Mouse (Mus musculus) limb, embryonic 14.5 days (tissue): ENCODE results near the gene Dbnl. TPM values are rescaled to one million over a fixed set of nuclear protein-coding genes. Genes with fewer than 3 reads are reported as not detected.
"Not testable (repeated sequence)": the region's sequence is repeated elsewhere in the genome, so short reads cannot be mapped to it uniquely, and the experiment has no call there.

ENCODE experiments used
- ATAC-seq: fragments of 200-750 bp; cut with Nextera tagmentation; 2 replicates; pipeline ENCODE4 v1.8.0; 2017; ENCODE audit warnings: low read depth, moderate number of reproducible peaks, moderate TSS enrichment; ENCODE audit not compliant: low FRiP score
- DNase-seq: peaks from one replicate; pipeline ENCODE4 v3.0.0-alpha.2; 2015; ENCODE audit warnings: low spot score
- H3K27ac ChIP-seq: fragments of 300-500 bp; sonication (generic); replicated peaks from 2 replicates; pipeline ENCODE4 v1.5.1; 2014; ENCODE audit warnings: low read depth, mild to moderate bottlenecking, low read length, moderate library complexity, mixed read lengths
- H3K27me3 ChIP-seq: fragments of 300-500 bp; sonication (generic); 2 replicates; pipeline ENCODE4 v1.6.1; 2014; ENCODE audit warnings: low read length, mixed read lengths; ENCODE audit not compliant: control insufficient read depth, insufficient read depth
- H3K36me3 ChIP-seq: fragments of 300-500 bp; sonication (generic); 2 replicates; pipeline ENCODE4 v1.6.1; 2014; ENCODE audit warnings: mild to moderate bottlenecking, low read length, moderate library complexity, mixed read lengths; ENCODE audit not compliant: control insufficient read depth, insufficient read depth
- H3K4me1 ChIP-seq: fragments of 300-500 bp; sonication (generic); 2 replicates; pipeline ENCODE4 v1.6.1; 2014; ENCODE audit warnings: antibody characterized with exemption, low read length, mixed read lengths; ENCODE audit not compliant: control insufficient read depth, insufficient read depth
- H3K4me2 ChIP-seq: fragments of 300-500 bp; sonication (generic); replicated peaks from 2 replicates; pipeline ENCODE4 v1.6.1; 2014; ENCODE audit warnings: low read depth, mild to moderate bottlenecking, low read length, moderate library complexity; ENCODE audit not compliant: severe bottlenecking
- H3K4me3 ChIP-seq: fragments of 300-500 bp; sonication (generic); replicated peaks from 2 replicates; pipeline ENCODE4 v1.5.1; 2014; ENCODE audit warnings: low read length
- H3K9ac ChIP-seq: fragments of 300-500 bp; sonication (generic); 2 replicates; pipeline ENCODE4 v1.6.1; 2014; ENCODE audit warnings: mild to moderate bottlenecking, low read depth, low read length, moderate library complexity; ENCODE audit not compliant: severe bottlenecking
- H3K9me3 ChIP-seq: fragments of 300-500 bp; sonication (generic); 2 replicates; pipeline ENCODE4 v1.6.1; 2016; ENCODE audit warnings: low read length; ENCODE audit not compliant: control insufficient read depth
- POLR2A ChIP-seq: fragments of 200-500 bp; IDR thresholded peaks from 2 replicates; pipeline ENCODE4 v1.8.0; 2012; ENCODE audit warnings: inconsistent platforms, mild to moderate bottlenecking, moderate library complexity, borderline replicate concordance; ENCODE audit not compliant: insufficient read depth, insufficient read length; ENCODE audit errors: extremely low read depth
- WGBS: fragments of 180-500 bp; shearing (Covaris S2); extraction: QIAGEN DNeasy Blood & Tissue Kit; methylation state at CpG from one replicate; pipeline ENCODE4 v1.1.7; 2014; 5-methylcytosine and 5-hydroxymethylcytosine counted together
- polyA plus RNA-seq, 2 experiments: library from polyadenylated mRNA; depleted of rRNA in 1 of 2; stranded (reverse) in 1 of 2; unstranded in 1 of 2; fragments of >200 nt; fragmentation: Nextera tagmentation in 1 of 2; extraction: Ambion mirVana in 1 of 2; gene quantifications; 2 replicates each; pipeline versions ENCODE4 v1.2.1 to v1.2.3; 2012 to 2014

The Dbnl gene
- polyA plus RNA-seq, 2 experiments = 89.9 to 107 TPM

GRCm38 (mm10) chr11:5804174-5804573 is 15.9 kb downstream of the Dbnl start:
- peaks cover 8% of the 10 kb centered on the region for H3K4me1 ChIP-seq
- no peaks in the 10 kb centered on the region for H3K9me3 ChIP-seq
- H3K4me3 ChIP-seq = no peak overlapping the region
- ATAC-seq (no peak), DNase-seq (no peak)
- WGBS = 71% methylated on average over 5 of the region's 5 CpGs
- peaks cover 21% of the 10 kb centered on the region for H3K36me3 ChIP-seq
- no peaks in the 10 kb centered on the region for H3K27me3 ChIP-seq
- H3K4me2 ChIP-seq = no peak overlapping the region
- no peak overlapping the region for H3K9ac ChIP-seq
- no peak for TF ChIP-seq POLR2A
- H3K27ac ChIP-seq = no peak overlapping the region

- Histone ChIP-seq H3K36me3 (peaks cover 6% of the 10 kb centered on the region; the same call in 1 of the 2 replicates), H3K9ac (no peak overlapping the region), H3K27me3 (no peaks in the 10 kb centered on the region), H3K4me1 (peaks cover 8% of the 10 kb centered on the region), H3K4me2 (no peak overlapping the region), H3K9me3 (no peaks in the 10 kb centered on the region), H3K27ac (no peak overlapping the region), H3K4me3 (no peak overlapping the region)
- DNase-seq (no peak), ATAC-seq (no peak)
- WGBS = 90% methylated on average over 3 of the region's 3 CpGs
- no peak for TF ChIP-seq POLR2A
Observed at GRCm38 (mm10) chr11:5805711-5806110, 17.4 kb downstream of the Dbnl start.

GRCm38 (mm10) chr11:5807956-5808355 is 19.7 kb downstream of the Dbnl start:
- no peak for DNase-seq
- Histone ChIP-seq H3K9me3 (no peaks in the 10 kb centered on the region), H3K4me2 (no peak overlapping the region), H3K4me1 (peaks cover 8% of the 10 kb centered on the region), H3K27ac (no peak overlapping the region), H3K9ac (no peak overlapping the region), H3K4me3 (no peak overlapping the region), H3K36me3 (no peaks in the 10 kb centered on the region), H3K27me3 (no peaks in the 10 kb centered on the region)
- 83% methylated on average over 9 of the region's 9 CpGs for WGBS
- no peak for TF ChIP-seq POLR2A
- no peak for ATAC-seq

GRCm38 (mm10) chr11:5809487-5809886 is 21.2 kb downstream of the Dbnl start:
- H3K36me3 ChIP-seq, H3K4me3 ChIP-seq, H3K27ac ChIP-seq, H3K4me2 ChIP-seq, H3K9ac ChIP-seq, DNase-seq, H3K27me3 ChIP-seq, H3K9me3 ChIP-seq, H3K4me1 ChIP-seq, ATAC-seq: not testable (repeated sequence)
- WGBS = 90% methylated on average over 4 of the region's 4 CpGs

GRCm38 (mm10) chr11:5813381-5813780 is 25.1 kb downstream of the Dbnl start:
- DNase-seq (no peak), ATAC-seq (no peak)
- Histone ChIP-seq H3K4me1 (no peaks in the 10 kb centered on the region), H3K9ac (no peak overlapping the region), H3K9me3 (no peaks in the 10 kb centered on the region), H3K4me3 (no peak overlapping the region), H3K27me3 (no peaks in the 10 kb centered on the region), H3K4me2 (no peak overlapping the region), H3K27ac (no peak overlapping the region), H3K36me3 (no peaks in the 10 kb centered on the region)
- WGBS = 79% methylated on average over 10 of the region's 10 CpGs
- TF ChIP-seq POLR2A = no peak

GRCm38 (mm10) chr11:5819223-5819622 is 30.9 kb downstream of the Dbnl start:
- no peaks in the 10 kb centered on the region for H3K36me3 ChIP-seq
- TF ChIP-seq POLR2A = no peak
- WGBS = 72% methylated on average over 2 of the region's 2 CpGs
- H3K27ac ChIP-seq = no peak overlapping the region
- no peak for ATAC-seq
- H3K4me1 ChIP-seq = no peaks in the 10 kb centered on the region
- DNase-seq = no peak
- no peak overlapping the region for H3K4me2 ChIP-seq
- no peaks in the 10 kb centered on the region for H3K9me3 ChIP-seq
- H3K9ac ChIP-seq = no peak overlapping the region
- no peak overlapping the region for H3K4me3 ChIP-seq
- no peaks in the 10 kb centered on the region for H3K27me3 ChIP-seq
